Mouse (Mus musculus) hindbrain, postnatal 0 days (tissue): ENCODE measurements around the gene Hhipl1. TPM values are rescaled to one million over a fixed set of nuclear protein-coding genes. Genes with fewer than 3 reads are reported as not detected.

Experiments
- ATAC-seq: fragments of 200-750 bp; cut with Nextera tagmentation; 2 replicates; pipeline ENCODE4 v1.8.0; 2017; ENCODE audit warnings: mild to moderate bottlenecking, moderate TSS enrichment, moderate library complexity
- DNase-seq: peaks from one replicate; pipeline ENCODE4 v3.0.0-alpha.2; 2015; ENCODE audit warnings: low spot score
- H3K27ac ChIP-seq: fragments of 300-500 bp; sonication (generic); 2 replicates; pipeline ENCODE4 v1.5.1; 2014; ENCODE audit warnings: mild to moderate bottlenecking
- H3K27me3 ChIP-seq: fragments of 300-500 bp; sonication (generic); 2 replicates; pipeline ENCODE4 v1.6.1; 2014; ENCODE audit warnings: low read length, mixed read lengths; ENCODE audit not compliant: insufficient read depth
- H3K36me3 ChIP-seq: fragments of 300-500 bp; sonication (generic); 2 replicates; pipeline ENCODE4 v1.6.1; 2014; ENCODE audit warnings: low read length, mixed read lengths; ENCODE audit not compliant: insufficient read depth
- H3K4me1 ChIP-seq: fragments of 300-500 bp; sonication (generic); 2 replicates; pipeline ENCODE4 v1.6.1; 2014; ENCODE audit warnings: antibody characterized with exemption, low read length, mixed read lengths; ENCODE audit not compliant: insufficient read depth
- H3K4me2 ChIP-seq: fragments of 300-500 bp; sonication (generic); 2 replicates; pipeline ENCODE4 v1.6.1; 2014; ENCODE audit warnings: low read depth, mild to moderate bottlenecking, low read length, moderate library complexity, mixed read lengths
- H3K4me3 ChIP-seq: fragments of 300-500 bp; sonication (generic); 2 replicates; pipeline ENCODE4 v1.5.1; 2014; ENCODE audit warnings: low read length
- H3K9ac ChIP-seq: fragments of 300-500 bp; sonication (generic); replicated peaks from 2 replicates; pipeline ENCODE4 v1.6.1; 2014; ENCODE audit warnings: mild to moderate bottlenecking, low read length, moderate library complexity, mixed read lengths
- H3K9me3 ChIP-seq: fragments of 300-500 bp; sonication (generic); 2 replicates; pipeline ENCODE4 v1.6.1; 2016; ENCODE audit warnings: low read length, mixed read lengths
- CTCF ChIP-seq: IDR thresholded peaks from 2 replicates; pipeline ENCODE4 v1.5.1; 2016; ENCODE audit warnings: antibody characterized with exemption, control low read depth, low read depth
- WGBS: fragments of 180-500 bp; shearing (Covaris S2); extraction: QIAGEN DNeasy Blood & Tissue Kit; methylation state at CpG from one replicate; pipeline ENCODE4 v1.1.7; 2014; 5-methylcytosine and 5-hydroxymethylcytosine counted together
- polyA plus RNA-seq: library from polyadenylated mRNA; unstranded; fragments of >200 nt; fragmentation: Nextera tagmentation; extraction: Ambion mirVana; gene quantifications from 2 replicates; pipeline ENCODE4 v1.2.1, GENCODE M21; 2015
- total RNA-seq: library from RNA; depleted of rRNA; stranded (reverse); fragments of >200 nt; gene quantifications from 2 replicates; pipeline ENCODE4 v1.2.3, GENCODE M21; 2014

Gene Hhipl1
- total and polyA plus RNA-seq, 2 experiments from 2014 or later: 3.2 to 10.2 TPM

- Histone ChIP-seq H3K9me3 (no peaks in the 10 kb centered on the region), H3K27ac (peak overlapping the region; percentile 95), H3K4me3 (no peak overlapping the region), H3K4me2 (peak overlapping the region; percentile 79), H3K27me3 (no peaks in the 10 kb centered on the region), H3K4me1 (peaks cover 9% of the 10 kb centered on the region), H3K9ac (no peak overlapping the region), H3K36me3 (no peaks in the 10 kb centered on the region)
- no peak for TF ChIP-seq CTCF
- peak; percentile 52 for DNase-seq
- ATAC-seq: no peak
- 23% methylated on average over 15 of the region's 15 CpGs for WGBS
Measured at GRCm38 (mm10) chr12:108278221-108278918, 27.7 kb upstream of the Hhipl1 start.

DNA sequence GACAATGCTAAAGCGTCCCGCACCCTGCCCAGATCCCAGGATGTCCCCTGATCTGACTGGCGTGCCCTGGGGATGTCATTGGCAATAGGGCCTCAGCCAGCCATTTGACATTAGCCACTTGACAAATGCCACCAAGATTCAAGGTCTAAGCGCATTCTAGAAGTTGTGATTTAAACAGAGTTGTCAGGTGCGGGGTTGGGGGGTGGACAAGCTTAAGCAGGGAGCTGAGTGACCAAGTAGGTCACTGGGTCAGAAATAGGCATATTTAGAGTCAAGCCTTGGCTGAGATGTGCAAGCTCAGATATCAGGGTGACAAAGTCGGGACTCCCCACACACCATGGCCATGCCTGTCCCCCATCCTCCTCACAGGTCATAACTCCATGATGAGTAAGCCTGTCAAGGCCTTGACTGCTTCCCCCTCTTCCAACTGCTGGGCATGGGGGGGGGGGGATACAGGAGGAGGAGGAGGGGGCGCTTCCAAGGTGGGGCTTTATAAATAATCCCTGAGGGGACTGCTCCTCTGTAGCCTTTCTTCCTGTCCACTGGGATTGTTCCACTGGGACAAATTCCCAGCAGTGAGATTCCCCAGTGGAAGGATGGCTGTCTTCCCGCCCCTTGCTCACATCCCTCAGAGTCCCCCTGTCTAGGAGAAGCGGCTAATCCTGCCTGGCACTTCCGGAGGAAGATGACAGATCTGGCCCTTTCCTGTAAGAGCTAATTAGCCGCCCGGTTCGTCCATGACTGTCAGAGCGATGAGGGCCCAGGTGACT, 21.4 kb upstream of the Hhipl1 start:
- Histone ChIP-seq H3K27ac (no peak overlapping the region), H3K4me3 (no peak overlapping the region), H3K36me3 (no peaks in the 10 kb centered on the region), H3K4me2 (peak overlapping the region; percentile 8; the same call in 1 of the 2 replicates), H3K9ac (no peak overlapping the region), H3K4me1 (no peaks in the 10 kb centered on the region), H3K9me3 (no peaks in the 10 kb centered on the region), H3K27me3 (no peaks in the 10 kb centered on the region)
- TF ChIP-seq CTCF: no peak; the same call in 1 of the 2 replicates
- DNase-seq (peak; percentile 49), ATAC-seq (peak; percentile 42)
- WGBS: 43% methylated on average over 13 of the region's 14 CpGs

DNA sequence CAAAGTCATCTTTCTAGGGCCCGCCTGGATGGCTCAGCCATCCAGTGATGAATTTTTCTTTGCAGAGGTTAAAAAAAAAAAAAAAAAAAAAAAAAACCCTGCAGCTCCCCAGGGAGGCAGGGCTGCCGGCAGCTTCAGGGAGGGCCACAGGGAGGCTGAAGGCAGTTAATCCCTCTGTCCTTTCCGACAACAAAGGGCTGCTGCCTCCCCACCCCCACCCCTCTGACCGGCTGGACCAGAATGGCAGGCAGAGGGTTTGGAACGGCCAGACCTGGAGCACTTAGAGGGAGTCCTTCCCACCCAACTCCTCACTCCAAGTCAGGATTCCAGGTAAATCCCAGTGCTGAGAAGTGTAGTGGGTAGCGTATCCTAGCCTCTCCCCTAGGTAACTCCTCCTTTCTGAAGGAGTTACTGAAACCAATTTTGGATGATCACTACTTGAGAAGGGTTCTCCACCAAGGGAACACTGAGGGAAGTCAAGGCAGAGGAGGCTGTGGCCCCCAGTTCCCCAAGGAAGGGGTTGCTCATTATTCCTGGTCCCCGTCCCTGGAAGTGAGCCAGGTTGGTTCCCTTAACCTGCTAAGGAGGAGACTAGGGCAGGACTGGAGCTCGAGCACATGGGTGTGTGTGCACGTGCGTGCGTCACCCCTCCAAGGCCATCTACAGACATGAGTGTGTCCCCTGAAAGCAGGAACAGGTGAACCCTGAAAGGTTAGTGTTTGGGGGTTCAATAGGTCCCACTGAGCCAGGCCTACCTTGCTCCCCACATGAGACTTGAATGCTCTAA, 20.7 kb upstream of the Hhipl1 start:
- DNase-seq (no peak), ATAC-seq (0 out of 2 replicates have a peak, but pooled peaks have one; percentile 9)
- Histone ChIP-seq H3K9ac (no peak overlapping the region), H3K4me2 (peak overlapping the region; percentile 8; the same call in 1 of the 2 replicates), H3K27ac (no peak overlapping the region), H3K4me3 (no peak overlapping the region), H3K36me3 (no peaks in the 10 kb centered on the region), H3K27me3 (no peaks in the 10 kb centered on the region), H3K9me3 (no peaks in the 10 kb centered on the region), H3K4me1 (no peaks in the 10 kb centered on the region)
- no peak for TF ChIP-seq CTCF
- WGBS: 37% methylated on average over 11 of the region's 11 CpGs

DNA sequence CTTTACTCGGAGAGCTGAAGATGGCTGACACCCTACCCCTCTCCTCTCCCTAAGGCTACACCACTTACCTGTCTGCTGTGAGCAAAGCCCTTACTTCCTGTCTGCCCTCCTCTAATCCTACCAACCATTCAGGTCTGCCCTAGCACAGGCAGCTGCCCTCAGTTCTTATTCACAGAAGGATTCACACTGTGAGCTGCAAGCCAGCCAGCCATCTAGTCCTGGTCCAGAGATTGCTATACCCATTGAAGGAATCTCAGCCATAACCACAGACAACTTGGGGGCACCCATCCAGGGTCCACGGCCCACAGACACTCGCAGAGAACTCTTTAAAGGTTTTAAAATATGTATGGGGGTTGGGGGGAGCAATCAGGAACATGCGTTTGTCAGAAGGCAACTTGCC, 19.7 kb upstream of the Hhipl1 start:
- WGBS: 82% methylated on average over 4 of the region's 4 CpGs
- H3K36me3 ChIP-seq: no peaks in the 10 kb centered on the region
- no peak for TF ChIP-seq CTCF
- H3K9me3 ChIP-seq: no peaks in the 10 kb centered on the region
- H3K4me3 ChIP-seq: no peak overlapping the region
- DNase-seq: no peak
- no peaks in the 10 kb centered on the region for H3K4me1 ChIP-seq
- no peak for ATAC-seq
- no peaks in the 10 kb centered on the region for H3K27me3 ChIP-seq
- no peak overlapping the region for H3K9ac ChIP-seq
- H3K27ac ChIP-seq: no peak overlapping the region
- no peak overlapping the region for H3K4me2 ChIP-seq

GRCm38 (mm10) chr12:108287011-108287410, 19.1 kb upstream of the Hhipl1 start:
- WGBS: 86% methylated on average over 8 of the region's 8 CpGs
- no peak overlapping the region for H3K27ac ChIP-seq
- H3K4me2 ChIP-seq: no peak overlapping the region
- no peak for TF ChIP-seq CTCF
- H3K9me3 ChIP-seq: no peaks in the 10 kb centered on the region
- H3K4me3 ChIP-seq: no peak overlapping the region
- no peaks in the 10 kb centered on the region for H3K4me1 ChIP-seq
- ATAC-seq (no peak), DNase-seq (no peak)
- H3K9ac ChIP-seq: no peak overlapping the region
- H3K36me3 ChIP-seq: no peaks in the 10 kb centered on the region
- no peaks in the 10 kb centered on the region for H3K27me3 ChIP-seq

GRCm38 (mm10) chr12:108288127-108288880, 17.8 kb upstream of the Hhipl1 start:
- H3K27me3 ChIP-seq: no peaks in the 10 kb centered on the region
- TF ChIP-seq CTCF: no peak
- ATAC-seq: no peak
- no peaks in the 10 kb centered on the region for H3K9me3 ChIP-seq
- WGBS: 46% methylated on average over 19 of the region's 19 CpGs
- no peak overlapping the region for H3K4me3 ChIP-seq
- no peaks in the 10 kb centered on the region for H3K36me3 ChIP-seq
- no peak overlapping the region for H3K4me2 ChIP-seq
- peaks cover 7% of the 10 kb centered on the region; the same call in 1 of the 2 replicates for H3K4me1 ChIP-seq
- no peak overlapping the region for H3K27ac ChIP-seq
- no peak for DNase-seq
- no peak overlapping the region for H3K9ac ChIP-seq
